Comparison of ENCODE assay signal across 36 mouse cellular contexts in the genomic region with DNA sequence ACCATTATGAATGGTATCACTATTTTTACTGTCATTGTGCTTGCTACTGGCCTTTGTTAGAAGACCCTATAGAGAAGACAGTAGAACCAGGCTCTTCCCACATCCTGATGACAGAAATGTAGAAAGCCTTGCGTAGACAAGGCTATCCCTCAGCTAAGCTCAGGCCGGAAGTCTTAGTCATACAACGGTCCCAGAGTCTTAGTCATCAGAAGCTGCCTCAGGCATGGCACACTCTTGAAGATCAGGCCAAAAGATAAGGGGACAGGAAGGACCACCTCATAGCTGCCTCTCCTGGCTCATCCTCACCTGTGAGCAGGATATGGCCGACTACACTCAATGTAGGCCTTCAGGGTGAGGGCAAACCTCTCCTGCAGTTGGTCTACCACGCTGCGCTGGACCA. TPM values are rescaled to one million over a fixed set of nuclear protein-coding genes. Genes with fewer than 3 reads are reported as not detected.
"Had no signal": no experiment of that assay in that cellular context is flagged by ENCODE, and none has a peak within 500 bp of the region (broad histone marks: within the 10 kb centered on the region; RNA-seq: fewer than 3 reads in every experiment).

No protein-coding gene starts in this region.

- H3K27ac ChIP-seq: embryonic facial prominence, embryonic 10.5 days; embryonic facial prominence, embryonic 12.5 days; embryonic facial prominence, embryonic 13.5 days; embryonic facial prominence, embryonic 15.5 days; forebrain, embryonic 10.5 days; forebrain, embryonic 12.5 days; forebrain, embryonic 13.5 days; forebrain, embryonic 15.5 days; gastrocnemius, adult 2 months; heart, adult 2 months; heart, embryonic 10.5 days had no signal

- H3K36me3 ChIP-seq: embryonic facial prominence, embryonic 10.5 days; embryonic facial prominence, embryonic 12.5 days; embryonic facial prominence, embryonic 13.5 days; embryonic facial prominence, embryonic 15.5 days; forebrain, embryonic 12.5 days; heart, embryonic 10.5 days had no signal

- H3K9ac ChIP-seq: embryonic facial prominence, embryonic 12.5 days; embryonic facial prominence, embryonic 13.5 days; embryonic facial prominence, embryonic 15.5 days; forebrain, embryonic 12.5 days; forebrain, embryonic 13.5 days; forebrain, embryonic 15.5 days; forebrain, postnatal 0 days had no signal

- H3K4me1 ChIP-seq: forebrain, embryonic 13.5 days; forebrain, embryonic 15.5 days; heart, embryonic 10.5 days had no signal

- H3K9me3 ChIP-seq: embryonic facial prominence, embryonic 10.5 days; embryonic facial prominence, embryonic 12.5 days; embryonic facial prominence, embryonic 13.5 days; embryonic facial prominence, embryonic 15.5 days; forebrain, embryonic 10.5 days; forebrain, embryonic 12.5 days; forebrain, embryonic 13.5 days; forebrain, embryonic 15.5 days; heart, embryonic 10.5 days had no signal

- ATAC-seq: forebrain, embryonic 13.5 days; forebrain, embryonic 14.5 days; forebrain, embryonic 15.5 days; forebrain, embryonic 16.5 days; forebrain, postnatal 0 days had no signal

- H3K4me3 ChIP-seq: embryonic facial prominence, embryonic 10.5 days; embryonic facial prominence, embryonic 12.5 days; embryonic facial prominence, embryonic 13.5 days; embryonic facial prominence, embryonic 15.5 days; erythroblast, embryonic 14.5 days; forebrain, embryonic 10.5 days; forebrain, embryonic 12.5 days; forebrain, embryonic 13.5 days; forebrain, embryonic 15.5 days; gastrocnemius, adult 2 months; heart, adult 2 months; heart, embryonic 10.5 days had no signal

- H3K27me3 ChIP-seq: embryonic facial prominence, embryonic 12.5 days; embryonic facial prominence, embryonic 13.5 days; embryonic facial prominence, embryonic 15.5 days; forebrain, embryonic 12.5 days; forebrain, embryonic 13.5 days; forebrain, embryonic 15.5 days had no signal

- H3K4me2 ChIP-seq: embryonic facial prominence, embryonic 12.5 days; embryonic facial prominence, embryonic 13.5 days; embryonic facial prominence, embryonic 15.5 days; forebrain, embryonic 12.5 days; forebrain, embryonic 13.5 days; forebrain, embryonic 15.5 days; heart, embryonic 11.5 days had no signal

- DNase-seq: cerebellum, adult 9-10 months; cerebellum, adult 9-11 months; cerebellum, postnatal 10 days; cerebellum, postnatal 14 days; cerebellum, postnatal 25 days; cerebellum, postnatal 36 days; embryo, embryonic 11 days; forebrain, postnatal 0 days; gastrocnemius, adult 2 months; gastrocnemius, postnatal 10 days; gastrocnemius, postnatal 14 days; gastrocnemius, postnatal 25 days; gastrocnemius, postnatal 36 days; heart, adult 18-20 months; heart, adult 2 months had no signal

RNA-seq across cellular contexts. Expression of a gene that starts 44.2 kb away (rescaled TPM):
- total RNA-seq: common myeloid progenitor, adult 5-6 weeks; forebrain, postnatal 0 days; gastrocnemius, adult 2 months; gastrocnemius, adult 8-10 months; gastrocnemius, postnatal 10 days; gastrocnemius, postnatal 14 days; gastrocnemius, postnatal 25 days; gastrocnemius, postnatal 36 days; granulocyte monocyte progenitor cell, adult 5-6 weeks; heart, adult 18-20 months; heart, adult 2 months; heart, adult 8-10 months had no signal
- polyA plus RNA-seq: cortical plate, adult 2 months; embryonic facial prominence, embryonic 10.5 days; embryonic facial prominence, embryonic 11.5 days; embryonic facial prominence, embryonic 12.5 days; embryonic facial prominence, embryonic 13.5 days; embryonic facial prominence, embryonic 14.5 days; embryonic facial prominence, embryonic 15.5 days; erythroblast, embryonic 14.5 days; forebrain, embryonic 10.5 days; forebrain, embryonic 11.5 days; forebrain, embryonic 12.5 days; forebrain, embryonic 13.5 days; forebrain, embryonic 14.5 days; forebrain, embryonic 15.5 days; forebrain, embryonic 16.5 days; forebrain, postnatal 0 days; heart, adult 2 months had no signal
